Mouse (Mus musculus) kidney, embryonic 16.5 days (tissue): Measurements from ENCODE around the gene Ankrd9. TPM values are rescaled to one million over a fixed set of nuclear protein-coding genes. Genes with fewer than 3 reads are reported as not detected.

Source experiments
- ATAC-seq: fragments of 200-750 bp; cut with Nextera tagmentation; 2 replicates; pipeline ENCODE4 v1.8.0; 2017; ENCODE audit warnings: moderate TSS enrichment; ENCODE audit not compliant: low FRiP score, low TSS enrichment
- H3K27ac ChIP-seq: fragments of 300-500 bp; sonication (generic); 2 replicates; pipeline ENCODE4 v1.5.1; 2014; ENCODE audit warnings: low read length
- H3K27me3 ChIP-seq: fragments of 300-500 bp; sonication (generic); 2 replicates; pipeline ENCODE4 v1.6.1; 2014; ENCODE audit warnings: low read length, control low read depth, mixed read lengths; ENCODE audit not compliant: insufficient read depth
- H3K36me3 ChIP-seq: fragments of 300-500 bp; sonication (generic); 2 replicates; pipeline ENCODE4 v1.6.1; 2014; ENCODE audit warnings: low read length, control low read depth, mixed read lengths; ENCODE audit not compliant: insufficient read depth
- H3K4me1 ChIP-seq: fragments of 300-500 bp; sonication (generic); 2 replicates; pipeline ENCODE4 v1.6.1; 2014; ENCODE audit warnings: low read length, control low read depth, mixed read lengths; ENCODE audit not compliant: insufficient read depth
- H3K4me2 ChIP-seq: fragments of 300-500 bp; sonication (generic); replicated peaks from 2 replicates; pipeline ENCODE4 v1.6.1; 2014; ENCODE audit warnings: low read depth, low read length
- H3K4me3 ChIP-seq: fragments of 300-500 bp; sonication (generic); 2 replicates; pipeline ENCODE4 v1.5.1; 2014; ENCODE audit warnings: mild to moderate bottlenecking, low read length
- H3K9ac ChIP-seq: fragments of 300-500 bp; sonication (generic); replicated peaks from 2 replicates; pipeline ENCODE4 v1.6.1; 2014; ENCODE audit warnings: low read length
- H3K9me3 ChIP-seq: fragments of 300-500 bp; sonication (generic); 2 replicates; pipeline ENCODE4 v1.6.1; 2016; ENCODE audit warnings: low read length, control low read depth
- WGBS: fragments of 180-500 bp; shearing (Covaris S2); extraction: QIAGEN DNeasy Blood & Tissue Kit; methylation state at CpG from one replicate; pipeline ENCODE4 v1.1.7; 2014; 5-methylcytosine and 5-hydroxymethylcytosine counted together
- polyA plus RNA-seq: library from polyadenylated mRNA; unstranded; fragments of >200 nt; fragmentation: Nextera tagmentation; extraction: Ambion mirVana; gene quantifications from 2 replicates; pipeline ENCODE4 v1.2.1, GENCODE M21; 2015

Ankrd9 gene
- polyA plus RNA-seq, 1 experiment from 2014 or later: 16.7 TPM

GRCm38 (mm10) chr12:110937496-110937895, 41.3 kb downstream of the Ankrd9 start:
- Histone ChIP-seq H3K36me3 (peaks cover 20% of the 10 kb centered on the region), H3K4me3 (no peak overlapping the region), H3K4me1 (no peaks in the 10 kb centered on the region), H3K9ac (no peak overlapping the region), H3K27me3 (no peaks in the 10 kb centered on the region), H3K27ac (no peak overlapping the region), H3K9me3 (no peaks in the 10 kb centered on the region), H3K4me2 (no peak overlapping the region)
- ATAC-seq: no peak
- 87% methylated on average over 5 of the region's 5 CpGs for WGBS

- WGBS: 67% methylated on average over 9 of the region's 9 CpGs
- peak; percentile 93 for ATAC-seq
These were observed 42.7 kb downstream of the Ankrd9 start for GRCm38 (mm10) chr12:110935983-110936620.

GRCm38 (mm10) chr12:110932820-110933219, 46.0 kb downstream of the Ankrd9 start:
- Histone ChIP-seq H3K36me3 (peaks cover 17% of the 10 kb centered on the region; the same call in 1 of the 2 replicates), H3K9me3 (no peaks in the 10 kb centered on the region), H3K27me3 (no peaks in the 10 kb centered on the region), H3K4me3 (no peak overlapping the region), H3K4me2 (no peak overlapping the region), H3K27ac (no peak overlapping the region), H3K9ac (no peak overlapping the region), H3K4me1 (no peaks in the 10 kb centered on the region)
- peak; percentile 58 for ATAC-seq
- WGBS: 64% methylated on average over 5 of the region's 5 CpGs

More at GRCm38 (mm10) chr12:110935983-110936620, 42.7 kb downstream of the Ankrd9 start:
- H3K27ac ChIP-seq: no peak overlapping the region
- H3K4me2 ChIP-seq: no peak overlapping the region
- no peak overlapping the region for H3K4me3 ChIP-seq
- H3K4me1 ChIP-seq: no peaks in the 10 kb centered on the region
- H3K9ac ChIP-seq: no peak overlapping the region
- no peaks in the 10 kb centered on the region for H3K27me3 ChIP-seq
- H3K9me3 ChIP-seq: no peaks in the 10 kb centered on the region
- peaks cover 25% of the 10 kb centered on the region for H3K36me3 ChIP-seq

Other genes with a start within 250 kb of the Ankrd9 start
- gene Wdr20, start 241.1 kb downstream of the Ankrd9 start, polyA plus RNA-seq: 24.8 and 26.5 TPM in 2 replicates
- gene Mok, start 138.1 kb downstream of the Ankrd9 start, polyA plus RNA-seq: 7.2 and 8.2 TPM in 2 replicates
- gene Zfp839, start 128.8 kb downstream of the Ankrd9 start, polyA plus RNA-seq: 6.4 and 7.1 TPM in 2 replicates
- gene Cinp, start 89.9 kb downstream of the Ankrd9 start, polyA plus RNA-seq: 79.9 and 82.9 TPM in 2 replicates
- 3.6 and 4.5 TPM in 2 replicates for gene Tecpr2, start 89.8 kb downstream of the Ankrd9 start, polyA plus RNA-seq
- gene Rcor1, start 60.3 kb upstream of the Ankrd9 start, polyA plus RNA-seq: 9.7 and 9.8 TPM in 2 replicates
- gene Traf3, start 187.3 kb upstream of the Ankrd9 start, polyA plus RNA-seq: 8.9 and 10.6 TPM in 2 replicates
- gene 4930595D18Rik, start 205.5 kb upstream of the Ankrd9 start, polyA plus RNA-seq: not detected in 2 replicates